Mouse (Mus musculus) adrenal gland, postnatal 25 days (tissue): ENCODE results near the gene Nes. TPM values are rescaled to one million over a fixed set of nuclear protein-coding genes. Genes with fewer than 3 reads are reported as not detected.

Source experiments
- DNase-seq: peaks from one replicate; pipeline ENCODE4 v3.0.0; 2021; ENCODE audit warnings: mixed read lengths
- total RNA-seq: library from RNA; stranded (reverse); gene quantifications from 2 replicates; pipeline ENCODE4 v1.2.3, GENCODE M21; 2021

The Nes gene
- total RNA-seq, 1 experiment from 2014 or later, result 8.7 TPM

DNA sequence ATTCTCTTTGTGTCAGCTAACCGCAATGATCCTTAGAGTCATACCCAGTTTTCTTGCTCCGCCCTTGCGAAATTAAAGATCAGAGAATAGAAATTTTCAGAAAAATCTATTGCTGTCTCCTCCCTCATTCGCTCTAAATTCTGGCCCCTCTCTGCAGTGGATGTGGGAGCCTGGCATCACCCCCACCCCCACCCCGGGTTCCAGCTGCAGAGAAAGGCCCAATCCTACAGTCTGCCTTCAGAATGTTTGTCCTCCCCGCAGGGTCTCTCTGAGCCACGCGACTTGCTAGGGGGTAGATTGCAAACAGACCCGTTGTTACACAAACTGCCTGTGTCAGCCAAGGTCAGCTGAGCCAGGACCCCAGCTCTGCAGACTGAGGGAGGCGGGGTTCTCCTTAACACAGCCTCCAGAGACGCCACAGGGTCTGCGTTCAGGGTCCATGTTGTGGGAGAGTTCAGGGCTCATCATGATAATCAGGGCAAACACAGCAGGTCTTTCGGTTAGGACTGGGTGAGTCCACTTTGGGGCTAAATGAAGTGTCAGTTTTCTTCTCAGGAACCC is 20.8 kb upstream of the Nes start:
- DNase-seq, result no peak

DNA sequence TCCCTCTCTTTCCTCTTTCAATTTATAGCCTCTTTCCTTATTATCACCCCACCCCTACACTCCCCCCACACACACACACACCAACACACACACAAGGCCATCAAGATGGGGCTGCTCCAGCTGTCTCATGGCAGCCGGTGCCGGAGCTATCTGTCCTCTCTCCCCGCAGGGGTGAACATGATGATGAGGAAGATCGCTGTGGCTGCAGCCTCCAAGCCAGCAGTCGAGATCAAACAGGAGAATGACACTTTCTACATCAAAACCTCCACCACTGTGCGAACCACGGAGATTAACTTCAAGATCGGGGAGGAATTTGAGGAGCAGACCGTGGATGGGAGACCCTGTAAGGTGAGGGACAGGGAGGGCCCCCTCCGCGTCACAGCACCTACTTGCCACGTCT is 18.9 kb upstream of the Nes start:
- DNase-seq, result no peak

DNA sequence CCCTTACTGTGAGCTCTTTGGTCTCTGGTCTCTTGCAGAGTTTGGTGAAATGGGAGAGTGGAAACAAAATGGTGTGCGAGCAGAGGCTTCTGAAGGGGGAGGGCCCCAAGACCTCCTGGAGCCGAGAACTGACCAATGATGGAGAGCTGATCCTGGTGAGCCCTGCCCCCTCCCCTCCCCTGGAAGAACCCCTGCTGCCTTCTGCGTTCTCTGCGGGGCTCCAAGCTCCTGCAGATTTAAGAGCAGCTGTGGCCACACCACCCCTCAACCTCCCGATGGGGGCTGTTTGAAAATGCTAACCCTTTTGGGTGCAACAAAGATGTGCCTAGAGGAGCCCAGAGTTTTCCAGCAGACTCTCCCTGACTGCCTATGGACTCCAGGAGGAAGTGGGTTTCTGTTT is 18.4 kb upstream of the Nes start:
- no peak for DNase-seq

DNA sequence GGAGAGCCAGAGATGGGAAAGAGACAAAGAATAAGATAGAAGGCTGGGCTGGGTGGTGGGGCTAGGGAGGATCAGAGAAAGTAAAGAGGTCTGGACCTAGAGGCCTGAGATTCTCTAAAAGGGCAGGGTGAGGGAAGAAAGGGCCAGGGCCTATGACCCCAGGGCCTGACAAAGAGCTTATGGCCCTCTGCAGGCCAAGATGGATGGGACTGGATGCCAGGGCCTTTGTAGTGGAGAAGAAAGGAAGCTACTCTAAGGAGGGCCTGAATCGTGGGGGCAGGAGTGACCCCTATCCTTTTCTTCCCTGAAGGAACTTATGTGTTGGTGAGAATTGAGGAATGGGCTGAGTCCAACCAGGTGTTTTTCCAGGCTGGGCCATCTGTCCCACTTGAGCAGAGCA is 12.8 kb upstream of the Nes start:
- no peak for DNase-seq

- no peak for DNase-seq
These were observed 12.4 kb upstream of the Nes start for GRCm38 (mm10) chr3:87958476-87958875.

DNA sequence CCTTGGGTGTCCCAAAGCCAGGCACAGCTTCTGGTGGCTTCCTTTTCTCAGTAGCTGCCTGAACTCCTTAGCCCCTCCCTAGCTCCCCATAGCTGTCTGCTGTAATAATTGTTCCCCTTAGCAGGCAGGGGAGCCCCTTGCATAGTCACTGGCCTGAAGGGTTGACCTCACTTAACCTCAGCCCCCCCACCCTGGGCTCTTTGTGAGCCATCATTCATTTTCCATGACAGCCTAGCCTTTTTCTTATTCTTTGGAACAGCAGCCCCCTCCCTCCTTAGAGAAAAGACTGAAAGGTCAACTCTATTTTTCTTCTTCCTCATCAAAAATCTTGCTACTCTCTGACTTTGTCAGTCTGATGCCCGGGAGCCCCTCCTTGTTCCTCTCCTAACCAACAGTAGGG is 11.9 kb upstream of the Nes start:
- no peak for DNase-seq

GRCm38 (mm10) chr3:87959371-87959770 is 11.5 kb upstream of the Nes start:
- no peak for DNase-seq

DNA sequence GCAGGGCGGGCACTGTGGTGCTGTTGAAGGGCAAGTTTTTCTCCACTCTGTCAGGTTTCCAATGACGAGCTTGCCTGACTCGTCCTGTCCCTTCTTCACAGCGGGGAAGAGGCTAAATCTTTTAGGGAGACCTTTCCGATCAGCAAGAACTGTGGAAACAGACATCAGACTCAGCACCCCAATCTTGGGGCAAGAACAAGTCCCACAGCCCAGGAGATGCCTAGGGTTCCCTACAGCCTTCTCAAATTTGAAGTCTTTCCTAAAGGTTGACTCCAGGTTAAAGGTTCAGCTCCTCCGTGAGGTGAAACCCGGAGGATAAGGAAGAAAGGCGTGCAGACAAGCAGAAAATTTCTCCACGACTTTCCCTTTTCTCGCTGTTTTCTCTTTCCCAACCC is 10.7 kb upstream of the Nes start:
- DNase-seq, result no peak

GRCm38 (mm10) chr3:87960586-87961191 is 10.2 kb upstream of the Nes start:
- peak; percentile 84 for DNase-seq

GRCm38 (mm10) chr3:87970184-87970938 is 517 bp upstream of the Nes start:
- DNase-seq, result peak; percentile 35

GRCm38 (mm10) chr3:87971489-87972202 is 768 bp downstream of the Nes start:
- DNase-seq, result no peak

GRCm38 (mm10) chr3:87972203-87972664 is 1.4 kb downstream of the Nes start:
- DNase-seq, result no peak

DNA sequence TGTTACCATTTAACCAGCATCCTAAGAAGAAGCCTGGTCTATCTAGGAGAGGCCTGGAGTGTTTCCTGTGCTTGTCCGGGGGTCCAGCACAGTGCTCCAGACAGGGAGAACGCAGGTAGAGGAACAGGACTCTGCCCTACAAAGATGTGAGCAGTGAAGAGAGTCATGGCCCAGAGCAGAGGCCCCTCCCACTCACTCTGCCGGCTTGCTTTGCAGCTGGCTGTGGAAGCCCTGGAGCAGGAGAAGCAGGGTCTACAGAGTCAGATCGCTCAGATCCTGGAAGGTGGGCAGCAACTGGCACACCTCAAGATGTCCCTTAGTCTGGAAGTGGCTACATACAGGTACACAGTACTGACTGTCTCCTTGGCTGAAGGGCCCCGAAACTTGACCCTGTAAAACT is 1.9 kb downstream of the Nes start:
- DNase-seq, result no peak

DNA sequence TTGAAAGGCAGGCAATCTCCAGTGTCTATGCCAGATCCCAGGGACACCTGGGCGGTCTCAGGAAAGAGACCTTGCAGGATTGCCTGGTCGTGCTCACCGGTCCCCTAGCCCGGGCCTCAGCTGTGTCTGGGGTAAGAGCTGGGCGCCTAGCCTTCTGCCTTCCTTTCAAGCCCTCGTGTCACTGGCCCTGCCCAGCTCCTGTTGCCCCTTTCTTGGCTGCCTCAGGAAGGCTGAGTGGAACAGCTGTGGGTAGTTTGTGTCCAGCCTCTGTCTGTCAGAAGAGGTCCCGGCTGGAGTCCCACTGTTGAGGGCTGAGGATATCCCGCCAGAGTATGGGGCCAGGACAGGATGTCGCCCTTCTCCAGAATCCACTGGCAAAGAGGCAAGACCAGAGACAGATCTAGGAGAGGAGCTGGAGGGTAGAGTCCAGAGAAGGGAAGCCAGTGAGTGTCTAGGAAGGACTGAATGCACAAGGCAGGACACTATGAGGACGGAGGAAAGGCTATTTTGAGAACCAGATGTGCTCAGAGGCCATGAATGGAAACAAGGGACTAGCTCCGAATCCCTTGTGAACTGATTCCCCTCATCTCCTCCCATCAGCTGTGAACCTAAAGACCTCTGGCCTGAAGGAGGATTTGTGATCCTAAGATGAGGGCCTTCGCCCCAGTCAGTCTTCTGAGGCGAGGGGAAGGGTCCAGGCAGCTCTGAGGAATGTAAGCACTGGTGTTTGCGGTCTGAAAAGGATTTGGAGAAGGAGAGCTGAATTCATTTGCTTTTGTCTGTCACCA is 2.9 kb downstream of the Nes start:
- DNase-seq, result no peak

DNA sequence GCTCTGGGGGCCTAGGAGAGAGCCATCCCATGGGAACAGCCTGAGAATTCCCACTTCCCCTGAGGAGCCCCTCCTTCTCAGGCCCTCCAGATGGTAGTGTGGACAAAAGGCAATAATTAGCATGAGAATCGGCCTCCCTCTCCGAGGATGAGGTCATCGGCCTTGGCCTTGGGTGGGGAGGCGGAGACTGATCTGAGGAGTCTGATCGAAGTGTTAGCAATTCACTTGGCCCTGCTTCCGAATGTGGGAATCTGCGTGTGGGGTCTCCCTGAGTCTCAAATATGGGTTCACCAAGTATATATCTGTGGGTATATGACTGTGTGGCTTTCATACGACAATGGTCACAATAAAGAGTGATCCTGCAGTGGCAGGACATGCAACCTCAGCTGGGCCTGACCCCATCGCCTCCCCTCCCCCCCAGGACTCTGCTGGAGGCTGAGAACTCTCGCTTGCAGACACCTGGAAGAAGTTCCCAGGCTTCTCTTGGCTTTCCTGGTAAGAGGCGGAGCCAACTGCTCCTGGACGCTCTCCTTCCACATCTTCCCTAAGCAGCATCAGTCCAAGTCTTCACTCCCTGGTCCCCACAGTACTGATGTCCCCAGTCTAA is 3.6 kb downstream of the Nes start:
- peak; percentile 55 for DNase-seq

- DNase-seq, result no peak
These were observed 8.6 kb downstream of the Nes start for GRCm38 (mm10) chr3:87979493-87979892.

DNA sequence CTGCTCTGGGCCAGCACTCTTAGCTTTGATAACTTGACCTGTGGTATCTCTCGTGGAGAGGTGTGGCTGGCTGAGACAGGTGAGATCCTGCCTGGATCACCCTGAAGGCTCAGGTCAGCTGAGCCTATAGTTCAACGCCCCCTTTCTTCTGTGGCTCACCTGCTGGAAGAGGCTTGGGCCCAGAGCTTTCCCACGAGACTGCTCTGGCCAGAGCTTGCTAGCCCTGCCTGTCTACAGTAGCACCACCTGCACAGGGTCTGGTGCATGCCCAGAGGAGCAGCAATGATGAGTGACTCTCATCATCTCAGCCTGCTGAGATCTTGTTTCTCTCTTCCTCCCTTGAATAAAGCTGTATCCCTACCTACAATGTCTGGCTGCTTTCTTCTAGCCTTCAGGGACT is 9.2 kb downstream of the Nes start:
- DNase-seq, result no peak

DNA sequence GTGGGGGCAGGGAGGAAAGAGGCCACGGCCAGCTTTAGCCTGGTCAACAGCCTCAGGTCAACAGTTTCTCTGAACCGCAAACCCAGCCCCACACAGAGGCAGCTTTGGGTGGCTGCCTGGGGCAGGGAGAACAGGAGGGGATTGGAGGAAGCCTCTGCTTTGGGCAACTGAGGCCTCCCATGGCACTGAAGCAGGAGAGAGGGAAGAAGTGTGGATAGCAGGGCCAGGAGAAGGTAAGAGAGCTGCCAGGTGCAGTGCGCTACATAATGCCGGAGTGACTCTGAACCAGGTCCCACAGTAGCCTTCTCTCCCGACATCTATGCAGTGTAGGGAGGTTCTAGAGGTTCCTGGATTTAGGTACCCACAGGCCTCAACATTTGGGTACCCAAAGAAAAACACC is 9.8 kb downstream of the Nes start:
- no peak for DNase-seq

GRCm38 (mm10) chr3:87981214-87981760 is 10.4 kb downstream of the Nes start:
- DNase-seq, result no peak

GRCm38 (mm10) chr3:87981894-87982835 is 11.3 kb downstream of the Nes start:
- DNase-seq, result peak; percentile 43
